Mouse (Mus musculus): ENCODE data around the gene Pakap.

- TF ChIP-seq POLR2A (IDR thresholded peaks at IDR 0.05; ENCODE audit: insufficient read depth, low read depth, low read length) = no peak
- no peak for TF ChIP-seq CTCF (IDR thresholded peaks at IDR 0.05; ENCODE audit: insufficient read depth, low read depth, low read length)
These were observed 187.1 kb downstream of the Pakap start for GRCm38 (mm10) chr4:57755085-57755484.
